Mouse (Mus musculus) liver, adult 2 months (tissue): ENCODE results near the gene Baz2b.

ENCODE experiments used
- CTCF ChIP-seq: fragments of 200-500 bp; IDR thresholded peaks from 2 replicates; pipeline ENCODE4 v1.5.1; 2011; ENCODE audit warnings: low read depth, low read length, control low read depth
- POLR2A ChIP-seq: fragments of 200-500 bp; IDR thresholded peaks from 2 replicates; pipeline ENCODE4 v1.6.1; 2011; ENCODE audit warnings: low read length, control low read depth; ENCODE audit not compliant: insufficient read depth; ENCODE audit errors: extremely low read depth

- TF ChIP-seq POLR2A (no peak), CTCF (no peak)
Measured at GRCm38 (mm10) chr2:59952286-59953014, 257.2 kb downstream of the Baz2b start.
